Mouse (Mus musculus) forebrain, postnatal 0 days (tissue): Measurements from ENCODE around the gene Nrip3. TPM values are rescaled to one million over a fixed set of nuclear protein-coding genes. Genes with fewer than 3 reads are reported as not detected.

Source experiments
- ATAC-seq: fragments of 200-750 bp; cut with Nextera tagmentation; 2 replicates; pipeline ENCODE4 v1.8.0; 2017; ENCODE audit warnings: mild to moderate bottlenecking, moderate library complexity
- DNase-seq: peaks from one replicate; pipeline ENCODE4 v3.0.0-alpha.2; 2015
- H3K27ac ChIP-seq: fragments of 300-500 bp; sonication (generic); 2 replicates; pipeline ENCODE4 v1.5.1; 2014; ENCODE audit warnings: low read depth, mild to moderate bottlenecking, antibody characterized with exemption, low read length, moderate library complexity, mixed read lengths
- H3K27me3 ChIP-seq: fragments of 300-500 bp; sonication (generic); 2 replicates; pipeline ENCODE4 v1.6.1; 2014; ENCODE audit warnings: mild to moderate bottlenecking, low read length, mixed read lengths; ENCODE audit not compliant: insufficient read depth
- H3K36me3 ChIP-seq: fragments of 300-500 bp; sonication (generic); 2 replicates; pipeline ENCODE4 v1.6.1; 2014; ENCODE audit warnings: mild to moderate bottlenecking, moderate library complexity; ENCODE audit not compliant: insufficient read depth
- H3K4me1 ChIP-seq: fragments of 300-500 bp; sonication (generic); 2 replicates; pipeline ENCODE4 v1.6.1; 2014; ENCODE audit warnings: antibody characterized with exemption; ENCODE audit not compliant: insufficient read depth
- H3K4me2 ChIP-seq: fragments of 300-500 bp; sonication (generic); 2 replicates; pipeline ENCODE4 v1.6.1; 2014; ENCODE audit warnings: low read depth, mild to moderate bottlenecking, moderate library complexity
- H3K4me3 ChIP-seq: fragments of 300-500 bp; sonication (generic); 2 replicates; pipeline ENCODE4 v1.5.1; 2014; ENCODE audit warnings: low read depth, low read length, mixed read lengths
- H3K9ac ChIP-seq: fragments of 300-500 bp; sonication (generic); 2 replicates; pipeline ENCODE4 v1.6.1; 2014; ENCODE audit warnings: mild to moderate bottlenecking
- H3K9me3 ChIP-seq: fragments of 300-500 bp; sonication (generic); 2 replicates; pipeline ENCODE4 v1.6.1; 2016; ENCODE audit warnings: low read length
- CTCF ChIP-seq: sonication (generic); IDR thresholded peaks from 2 replicates; pipeline ENCODE4 v1.5.1; 2016; ENCODE audit warnings: antibody characterized with exemption, control low read depth, low read depth
- WGBS: fragments of 180-500 bp; shearing (Covaris S2); extraction: QIAGEN DNeasy Blood & Tissue Kit; methylation state at CpG from one replicate; pipeline ENCODE4 v1.1.7; 2014; 5-methylcytosine and 5-hydroxymethylcytosine counted together
- polyA plus RNA-seq: library from polyadenylated mRNA; unstranded; fragments of >200 nt; fragmentation: Nextera tagmentation; extraction: Ambion mirVana; gene quantifications from 2 replicates; pipeline ENCODE4 v1.2.1, GENCODE M21; 2015
- total RNA-seq: library from RNA; depleted of rRNA; stranded (reverse); fragments of >200 nt; gene quantifications from 2 replicates; pipeline ENCODE4 v1.2.3, GENCODE M21; 2014

Gene Nrip3
- total and polyA plus RNA-seq, 2 experiments from 2014 or later = 21.9 to 43.4 TPM

GRCm38 (mm10) chr7:109795564-109795963, 13.7 kb upstream of the Nrip3 start:
- ATAC-seq (no peak), DNase-seq (no peak)
- Histone ChIP-seq H3K9me3 (no peaks in the 10 kb centered on the region), H3K27ac (no peak overlapping the region), H3K4me2 (no peak overlapping the region), H3K4me1 (no peaks in the 10 kb centered on the region), H3K36me3 (no peaks in the 10 kb centered on the region), H3K9ac (no peak overlapping the region), H3K27me3 (no peaks in the 10 kb centered on the region), H3K4me3 (no peak overlapping the region)
- 84% methylated on average over 5 of the region's 5 CpGs for WGBS
- TF ChIP-seq CTCF = no peak

- 65% methylated on average over 2 of the region's 2 CpGs for WGBS
- no peak for TF ChIP-seq CTCF
- H3K9ac ChIP-seq = no peak overlapping the region
Measured at GRCm38 (mm10) chr7:109794556-109794955, 12.7 kb upstream of the Nrip3 start.

GRCm38 (mm10) chr7:109792759-109793158, 10.9 kb upstream of the Nrip3 start:
- WGBS = 75% methylated on average over 2 of the region's 2 CpGs
- Histone ChIP-seq H3K9ac (no peak overlapping the region), H3K4me1 (no peaks in the 10 kb centered on the region), H3K4me3 (no peak overlapping the region), H3K4me2 (no peak overlapping the region), H3K27ac (no peak overlapping the region), H3K36me3 (no peaks in the 10 kb centered on the region), H3K27me3 (no peaks in the 10 kb centered on the region), H3K9me3 (no peaks in the 10 kb centered on the region)
- peak; percentile 63 for DNase-seq
- TF ChIP-seq CTCF = peak; percentile 75
- ATAC-seq = no peak

More at GRCm38 (mm10) chr7:109794556-109794955, 12.7 kb upstream of the Nrip3 start:
- DNase-seq (no peak), ATAC-seq (0 out of 2 replicates have a peak, but pooled peaks have one; percentile 20)
- H3K27me3 ChIP-seq = no peaks in the 10 kb centered on the region
- H3K4me3 ChIP-seq = no peak overlapping the region
- no peaks in the 10 kb centered on the region for H3K9me3 ChIP-seq
- H3K27ac ChIP-seq = no peak overlapping the region
- no peaks in the 10 kb centered on the region for H3K4me1 ChIP-seq
- H3K36me3 ChIP-seq = no peaks in the 10 kb centered on the region
- no peak overlapping the region for H3K4me2 ChIP-seq

- H3K9me3 ChIP-seq = no peaks in the 10 kb centered on the region
- no peak overlapping the region for H3K9ac ChIP-seq
- no peaks in the 10 kb centered on the region for H3K27me3 ChIP-seq
- 85% methylated on average over 3 of the region's 3 CpGs for WGBS
- no peaks in the 10 kb centered on the region for H3K4me1 ChIP-seq
- no peaks in the 10 kb centered on the region for H3K36me3 ChIP-seq
- no peak overlapping the region for H3K4me3 ChIP-seq
- ATAC-seq (no peak), DNase-seq (no peak)
- H3K4me2 ChIP-seq = no peak overlapping the region
- H3K27ac ChIP-seq = no peak overlapping the region
- TF ChIP-seq CTCF = no peak
Measured at GRCm38 (mm10) chr7:109790818-109791217, 9.0 kb upstream of the Nrip3 start.

- Histone ChIP-seq H3K9ac (no peak overlapping the region), H3K36me3 (no peaks in the 10 kb centered on the region), H3K4me2 (no peak overlapping the region), H3K27me3 (no peaks in the 10 kb centered on the region), H3K9me3 (no peaks in the 10 kb centered on the region), H3K27ac (no peak overlapping the region), H3K4me3 (no peak overlapping the region), H3K4me1 (no peaks in the 10 kb centered on the region)
- DNase-seq (no peak), ATAC-seq (no peak)
- TF ChIP-seq CTCF = no peak
- 87% methylated on average over 2 of the region's 2 CpGs for WGBS
Measured at GRCm38 (mm10) chr7:109787860-109788259, 6.0 kb upstream of the Nrip3 start.

GRCm38 (mm10) chr7:109783281-109783680, 1.5 kb upstream of the Nrip3 start:
- H3K4me3 ChIP-seq = no peak overlapping the region
- no peak for TF ChIP-seq CTCF
- H3K27ac ChIP-seq = no peak overlapping the region
- no peaks in the 10 kb centered on the region for H3K36me3 ChIP-seq
- DNase-seq (no peak), ATAC-seq (peak; percentile 12; the same call in 1 of the 2 replicates)
- H3K9ac ChIP-seq = no peak overlapping the region
- H3K4me1 ChIP-seq = no peaks in the 10 kb centered on the region
- H3K4me2 ChIP-seq = no peak overlapping the region
- H3K27me3 ChIP-seq = peaks cover 16% of the 10 kb centered on the region; the same call in 1 of the 2 replicates
- WGBS = 17% methylated on average over 7 of the region's 7 CpGs
- no peaks in the 10 kb centered on the region for H3K9me3 ChIP-seq

GRCm38 (mm10) chr7:109781087-109781469, 747 bp downstream of the Nrip3 start:
- ATAC-seq (peak; percentile 53), DNase-seq (no peak)
- peak overlapping the region; percentile 97 for H3K4me2 ChIP-seq
- no peaks in the 10 kb centered on the region for H3K9me3 ChIP-seq
- H3K27me3 ChIP-seq = peaks cover 16% of the 10 kb centered on the region; the same call in 1 of the 2 replicates
- H3K9ac ChIP-seq = peak overlapping the region; percentile 66
- no peaks in the 10 kb centered on the region for H3K36me3 ChIP-seq
- H3K4me3 ChIP-seq = peak overlapping the region; percentile 55
- 2% methylated on average over 24 of the region's 24 CpGs for WGBS
- no peaks in the 10 kb centered on the region for H3K4me1 ChIP-seq
- no peak overlapping the region for H3K27ac ChIP-seq
- no peak for TF ChIP-seq CTCF
